Mouse (Mus musculus) kidney, adult 2 months (tissue): ENCODE results near the gene Larp1.

ENCODE experiments used
- CTCF ChIP-seq: fragments of 200-500 bp; conservative IDR thresholded peaks from 2 replicates; pipeline ENCODE4 v1.5.1; 2011; ENCODE audit warnings: low read depth, mild to moderate bottlenecking, control low read depth, low read length, moderate library complexity, mixed read lengths; ENCODE audit not compliant: insufficient read depth, insufficient read length
- POLR2A ChIP-seq: fragments of 200-500 bp; IDR thresholded peaks from one replicate; pipeline ENCODE4 v1.6.1; 2011; ENCODE audit warnings: low read depth, low read length, control low read depth

DNA sequence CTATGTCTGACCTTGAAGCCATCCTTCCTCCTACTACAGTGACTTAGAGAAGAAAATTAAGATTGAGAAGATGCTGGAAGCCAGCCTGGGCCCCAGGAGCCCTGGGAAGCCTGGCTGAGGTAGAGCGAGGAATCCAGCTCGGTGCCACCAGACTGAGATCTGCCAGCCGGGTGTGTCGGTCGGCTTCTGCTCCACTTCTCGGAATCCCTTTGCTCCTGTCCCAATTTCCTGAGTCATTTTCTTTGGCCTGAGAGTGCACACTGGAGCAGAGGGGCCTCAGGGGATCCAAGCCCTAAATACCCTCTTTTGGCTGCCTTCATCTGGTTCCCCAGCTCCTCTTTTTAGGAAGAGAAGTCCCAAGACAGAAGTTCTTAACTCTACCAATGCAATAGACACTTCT is 29.2 kb upstream of the Larp1 start:
- no peak for TF ChIP-seq CTCF
- no peak for TF ChIP-seq POLR2A
